Mouse (Mus musculus) ES-Bruce4 (cell line): ENCODE measurements around the gene Ryr1. TPM values are rescaled to one million over a fixed set of nuclear protein-coding genes. Genes with fewer than 3 reads are reported as not detected.

Experiments used
- H3K27ac ChIP-seq: 2 replicates; pipeline ENCODE4 v1.5.1; 2012; ENCODE audit warnings: low read length, inconsistent platforms; ENCODE audit not compliant: insufficient read depth
- H3K27me3 ChIP-seq: 2 replicates; pipeline ENCODE4 v1.6.1; 2012; ENCODE audit warnings: mild to moderate bottlenecking, low read length, inconsistent platforms; ENCODE audit not compliant: control insufficient read depth, poor library complexity, insufficient read depth, severe bottlenecking
- H3K36me3 ChIP-seq: 2 replicates; pipeline ENCODE4 v1.6.1; 2012; ENCODE audit warnings: inconsistent platforms, mild to moderate bottlenecking, low read length, moderate library complexity; ENCODE audit not compliant: control insufficient read depth, poor library complexity, insufficient read depth, severe bottlenecking
- H3K4me1 ChIP-seq: one replicate; pipeline ENCODE4 v1.8.1; 2011; ENCODE audit warnings: low read length; ENCODE audit not compliant: control insufficient read depth, insufficient read depth
- H3K4me3 ChIP-seq: 2 replicates; pipeline ENCODE4 v1.5.1; 2011; ENCODE audit warnings: low read depth, mild to moderate bottlenecking, low read length
- H3K9ac ChIP-seq: 2 replicates; pipeline ENCODE4 v1.6.1; 2012; ENCODE audit warnings: low read depth, mild to moderate bottlenecking, inconsistent platforms; ENCODE audit not compliant: poor library complexity, severe bottlenecking
- H3K9me3 ChIP-seq: replicated peaks from 2 replicates; pipeline ENCODE4 v1.6.1; 2012; ENCODE audit warnings: mild to moderate bottlenecking, low read length, inconsistent platforms; ENCODE audit not compliant: control insufficient read depth, poor library complexity, insufficient read depth, severe bottlenecking
- CTCF ChIP-seq: IDR thresholded peaks from one replicate; pipeline ENCODE4 v1.8.1; 2011; ENCODE audit warnings: low read depth, low read length
- EP300 ChIP-seq: IDR thresholded peaks from 2 replicates; pipeline ENCODE4 v1.6.1; 2011; ENCODE audit warnings: low read depth, low read length; ENCODE audit not compliant: insufficient read depth
- POLR2A ChIP-seq: IDR thresholded peaks from one replicate; pipeline ENCODE4 v1.8.1; 2011; ENCODE audit warnings: low read length; ENCODE audit not compliant: insufficient read depth
- polyA plus RNA-seq: library from polyadenylated mRNA; stranded (reverse); fragments of >200 nt; gene quantifications from 2 replicates; pipeline ENCODE4 v1.2.4, GENCODE M21; 2011; ENCODE audit warnings: low read depth; ENCODE audit not compliant: missing spikeins, insufficient read depth, insufficient read length

Ryr1 gene
- polyA plus RNA-seq, 1 experiment = 10.3 TPM

GRCm38 (mm10) chr7:29158264-29158663 is 33.3 kb upstream of the Ryr1 start:
- Histone ChIP-seq H3K9me3 (0 out of 2 replicates have a peak, but pooled peaks cover 4% of the 10 kb centered on the region), H3K9ac (peak overlapping the region; percentile 48), H3K4me3 (peak overlapping the region; percentile 87), H3K4me1 (peaks cover 2% of the 10 kb centered on the region), H3K27ac (no peak overlapping the region), H3K27me3 (no peaks in the 10 kb centered on the region), H3K36me3 (no peaks in the 10 kb centered on the region)
- no peak for TF ChIP-seq EP300
- no peak for TF ChIP-seq POLR2A
- no peak for TF ChIP-seq CTCF

DNA sequence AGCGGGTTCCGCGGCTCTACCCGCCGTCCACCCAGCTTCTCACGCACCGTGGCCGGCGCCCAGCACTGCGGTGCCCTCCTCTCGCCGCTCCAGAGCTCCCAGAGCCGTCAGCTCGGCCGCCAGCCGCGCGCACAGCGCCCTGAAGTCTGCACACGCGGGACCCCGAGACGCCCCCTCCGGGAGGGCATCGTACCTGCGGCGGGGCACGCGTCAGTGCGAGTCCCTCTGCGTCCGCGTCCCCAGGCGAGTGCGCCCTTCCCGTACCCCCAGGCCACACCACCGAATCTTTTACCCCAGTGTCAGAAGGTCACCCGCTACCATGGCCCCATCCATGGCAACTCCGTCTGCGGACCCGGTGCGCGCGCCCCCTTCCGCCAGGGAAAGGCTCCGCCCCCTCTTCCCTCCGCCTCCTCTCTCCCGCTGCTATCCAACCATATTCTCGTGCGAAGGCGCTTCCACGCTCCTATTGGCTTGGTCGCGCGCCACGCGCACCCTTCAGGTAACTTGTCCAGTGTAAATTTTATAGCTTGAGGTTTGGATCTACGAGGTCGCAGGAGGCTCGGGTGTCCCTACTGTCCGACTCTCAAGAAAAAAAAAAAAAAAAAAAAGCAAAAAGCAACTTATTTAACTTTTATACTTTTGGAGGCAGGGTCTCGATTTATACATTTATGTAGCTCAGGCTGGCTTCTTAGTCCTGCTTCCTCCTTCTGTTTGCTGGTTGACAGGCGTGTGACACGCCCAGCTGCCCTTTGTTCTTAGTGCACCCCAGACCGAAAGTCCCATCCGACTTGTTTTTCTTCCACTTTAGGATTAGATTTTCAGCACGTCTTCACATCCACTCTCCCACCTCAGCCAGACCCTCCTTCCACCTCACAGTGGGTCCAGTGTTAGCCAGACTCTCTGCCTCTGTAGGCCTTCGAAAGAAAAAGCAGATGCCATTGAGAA is 31.1 kb upstream of the Ryr1 start, which contains the start of gene Fam98c:
Fam98c (minus strand) TSS at position 397 of the 945 bp plus-strand sequence.
- 0 out of 2 replicates have a peak, but pooled peaks cover 4% of the 10 kb centered on the region for H3K9me3 ChIP-seq

GRCm38 (mm10) chr7:29155196-29155837 is 30.3 kb upstream of the Ryr1 start:
- peaks cover 2% of the 10 kb centered on the region for H3K4me1 ChIP-seq
- TF ChIP-seq CTCF = no peak
- TF ChIP-seq POLR2A = no peak
- TF ChIP-seq EP300 = no peak
- H3K4me3 ChIP-seq = peak overlapping the region; percentile 85
- 0 out of 2 replicates have a peak, but pooled peaks cover 4% of the 10 kb centered on the region for H3K9me3 ChIP-seq
- H3K36me3 ChIP-seq = no peaks in the 10 kb centered on the region
- peak overlapping the region; percentile 3; the same call in 1 of the 2 replicates for H3K27ac ChIP-seq
- H3K27me3 ChIP-seq = no peaks in the 10 kb centered on the region
- H3K9ac ChIP-seq = peak overlapping the region; percentile 85

More for the DNA sequence above, 31.1 kb upstream of the Ryr1 start, which contains the start of gene Fam98c:
- Histone ChIP-seq H3K4me1 (peaks cover 2% of the 10 kb centered on the region), H3K9ac (peak within 1 kb of the TSS; percentile 85), H3K36me3 (no peaks in the 10 kb centered on the region), H3K27ac (peak within 1 kb of the TSS; percentile 3; the same call in 1 of the 2 replicates), H3K4me3 (peak within 1 kb of the TSS; percentile 85), H3K27me3 (no peaks in the 10 kb centered on the region)
- TF ChIP-seq CTCF (peak; percentile 1), EP300 (no peak), POLR2A (no peak)

- Histone ChIP-seq H3K27ac (no peak overlapping the region), H3K9me3 (0 out of 2 replicates have a peak, but pooled peaks cover 4% of the 10 kb centered on the region), H3K4me3 (no peak overlapping the region), H3K36me3 (no peaks in the 10 kb centered on the region), H3K9ac (no peak overlapping the region), H3K4me1 (peaks cover 2% of the 10 kb centered on the region), H3K27me3 (no peaks in the 10 kb centered on the region)
- TF ChIP-seq POLR2A (no peak), EP300 (no peak), CTCF (no peak)
Measured at GRCm38 (mm10) chr7:29154018-29154720, 29.2 kb upstream of the Ryr1 start.

DNA sequence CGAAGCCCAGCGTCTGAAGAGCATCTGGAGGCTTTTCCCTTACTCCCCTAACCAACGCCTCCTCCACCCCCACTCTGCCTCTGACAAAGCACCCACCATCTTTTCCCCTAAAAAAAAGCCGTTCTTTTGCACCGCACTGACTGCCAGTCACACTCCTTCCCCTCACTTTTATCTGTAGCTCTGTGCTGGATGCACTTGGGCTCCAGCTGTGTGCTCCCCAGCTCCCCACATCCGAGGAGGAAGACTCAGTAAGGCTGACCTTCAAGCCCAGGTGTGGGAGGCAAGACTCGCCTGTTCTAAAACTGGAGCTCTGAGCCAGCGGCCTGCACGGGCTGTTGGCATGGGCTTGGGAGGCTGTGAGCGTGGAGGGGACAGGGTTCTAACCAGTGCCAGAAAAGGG is 26.5 kb upstream of the Ryr1 start:
- Histone ChIP-seq H3K4me3 (no peak overlapping the region), H3K36me3 (no peaks in the 10 kb centered on the region), H3K9ac (no peak overlapping the region), H3K27me3 (no peaks in the 10 kb centered on the region), H3K4me1 (no peaks in the 10 kb centered on the region), H3K9me3 (0 out of 2 replicates have a peak, but pooled peaks cover 4% of the 10 kb centered on the region), H3K27ac (no peak overlapping the region)
- TF ChIP-seq POLR2A = no peak
- no peak for TF ChIP-seq EP300
- no peak for TF ChIP-seq CTCF
